ENCODE assay signal across 12 mouse cellular contexts in the genomic region with DNA sequence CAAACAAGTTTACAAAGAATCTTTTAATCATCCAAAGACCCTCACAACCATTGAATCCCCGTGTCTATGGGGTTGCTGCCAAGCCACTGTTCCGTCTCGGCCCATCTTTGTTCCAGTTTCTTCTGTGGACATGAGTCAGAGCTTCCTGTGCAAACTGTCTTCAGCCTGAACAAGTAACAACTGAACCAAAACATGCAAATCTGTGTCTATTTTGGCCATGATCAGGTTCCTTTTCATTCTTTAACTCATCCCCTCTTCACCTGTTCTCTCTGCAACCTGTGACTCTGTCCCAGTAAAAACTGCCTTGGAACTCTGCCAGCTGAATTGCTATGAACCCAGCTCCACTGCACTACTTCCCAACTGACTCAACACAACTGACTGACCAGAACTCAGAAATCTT.
"Had no signal": no experiment of that assay in that cellular context is flagged by ENCODE, and none has a peak within 500 bp of the region (broad histone marks: within the 10 kb centered on the region; RNA-seq: fewer than 3 reads in every experiment).

No protein-coding gene starts in this region.

- DNase-seq: kidney, adult 8-10 months; layer of hippocampus, postnatal 36 days; liver; lung, adult 18-20 months; lung, postnatal 14 days; lung, postnatal 4 days; retina, postnatal 1 day; right cerebral cortex, postnatal 25 days; thymus, postnatal 25 days had no signal

- ATAC-seq: intestine, postnatal 0 days; liver, embryonic 12.5 days; midbrain, embryonic 15.5 days had no signal
